Mouse (Mus musculus) effector memory CD4-positive, alpha-beta T cell, adult 5 months (primary cell): ENCODE results near the gene Cnmd. TPM values are rescaled to one million over a fixed set of nuclear protein-coding genes. Genes with fewer than 3 reads are reported as not detected.

ENCODE experiments used
- polyA plus RNA-seq: library from polyadenylated mRNA; unstranded; fragments of 100-300 nt; shearing (Covaris generic); gene quantifications from one replicate; pipeline ENCODE4 v1.2.1, GENCODE M21; 2017

Cnmd gene
- polyA plus RNA-seq = not detected

DNA sequence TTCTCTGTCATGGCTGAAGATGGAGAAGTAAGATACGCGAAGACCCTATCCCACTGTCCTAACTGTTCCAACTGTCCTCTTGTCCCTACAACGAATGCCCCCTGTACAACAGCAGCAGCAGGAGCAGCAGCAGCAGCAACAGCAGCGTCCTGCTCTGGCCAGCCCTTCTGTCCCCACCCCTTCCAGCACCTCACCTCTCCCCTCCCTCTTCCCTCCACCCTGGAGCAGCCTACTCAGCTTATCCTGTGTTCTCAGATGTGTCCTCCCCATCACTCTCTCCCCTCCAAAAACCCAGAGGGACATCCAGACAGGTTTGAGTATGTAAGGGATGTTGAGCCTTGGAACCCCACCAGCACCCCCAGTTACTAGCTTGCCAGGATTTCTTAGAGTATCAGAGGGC lies at the start of gene Cnmd:
Cnmd (minus strand) TSS at position 170 of the 400 bp plus-strand sequence.

Other genes starting within 250 kb of the Cnmd start
- gene Kbtbd7, start 235.7 kb downstream of the Cnmd start, polyA plus RNA-seq = 3.6 TPM
- gene Kbtbd6, start 210.3 kb downstream of the Cnmd start, polyA plus RNA-seq = 0.17 TPM
- 293 TPM for gene Elf1, start 181.0 kb downstream of the Cnmd start, polyA plus RNA-seq
- 42.2 TPM for gene Wbp4, start 180.7 kb downstream of the Cnmd start, polyA plus RNA-seq
- 130 TPM for gene Sugt1, start 74.5 kb downstream of the Cnmd start, polyA plus RNA-seq
- not detected for gene Pcdh8, start 109.1 kb upstream of the Cnmd start, polyA plus RNA-seq